Mouse (Mus musculus) embryonic facial prominence, embryonic 10.5 days (tissue): ENCODE measurements at regions not wholly inside any gene's neighbourhood (a gene's known extent, or its start where the extent isn't known, plus 50 kb on each side); places are given as distances from the start of the nearest gene placed in this dataset.

Source experiments
- DNase-seq: peaks from one replicate; pipeline ENCODE4 v3.0.0-alpha.2; 2017; ENCODE audit warnings: low spot score
- H3K27ac ChIP-seq: fragments of 300-500 bp; sonication (generic); replicated peaks from 2 replicates; pipeline ENCODE4 v1.5.1; 2016; ENCODE audit warnings: mild to moderate bottlenecking
- H3K27me3 ChIP-seq: fragments of 300-500 bp; sonication (generic); replicated peaks from 2 replicates; pipeline ENCODE4 v1.6.1; 2016; ENCODE audit warnings: low read depth, mild to moderate bottlenecking; ENCODE audit not compliant: poor library complexity, severe bottlenecking
- H3K36me3 ChIP-seq: fragments of 300-500 bp; sonication (generic); replicated peaks from 2 replicates; pipeline ENCODE4 v1.6.1; 2016; ENCODE audit warnings: mild to moderate bottlenecking, moderate library complexity
- H3K4me1 ChIP-seq: fragments of 300-500 bp; sonication (generic); 2 replicates; pipeline ENCODE4 v1.6.1; 2016
- H3K4me3 ChIP-seq: fragments of 300-500 bp; sonication (generic); 2 replicates; pipeline ENCODE4 v1.5.1; 2016; ENCODE audit warnings: mild to moderate bottlenecking, moderate library complexity
- H3K9me3 ChIP-seq: fragments of 300-500 bp; sonication (generic); 2 replicates; pipeline ENCODE4 v1.6.1; 2016; ENCODE audit warnings: mild to moderate bottlenecking
- WGBS: fragments of 180-500 bp; shearing (Covaris S2); methylation state at CpG from one replicate; pipeline ENCODE4 v1.1.7; 2016; 5-methylcytosine and 5-hydroxymethylcytosine counted together

DNA sequence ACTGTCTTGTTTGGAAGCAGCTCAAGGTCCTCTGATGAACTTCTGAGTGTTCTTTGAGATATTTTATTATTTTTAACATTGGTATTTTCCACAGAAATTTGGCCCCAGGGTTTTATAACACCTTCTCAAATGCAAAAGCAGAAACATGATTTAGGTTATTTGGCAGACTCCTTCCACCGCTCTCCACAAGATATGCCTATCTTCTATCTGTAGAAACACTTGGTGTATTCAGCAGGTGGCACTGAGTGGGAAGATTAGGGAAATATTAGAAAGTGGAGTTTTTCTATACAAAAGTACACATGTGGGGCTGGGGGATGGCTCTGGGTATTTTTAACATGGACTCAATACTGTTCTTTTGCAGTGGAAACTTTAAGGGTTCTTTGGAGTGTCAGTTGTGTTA, 475.3 kb downstream of the Dach1 start:
- no peak overlapping the region for H3K27ac ChIP-seq
- 97% methylated on average over 1 of the region's 1 CpGs for WGBS
- H3K36me3 ChIP-seq, result no peaks in the 10 kb centered on the region
- no peak overlapping the region for H3K4me3 ChIP-seq
- no peaks in the 10 kb centered on the region for H3K9me3 ChIP-seq
- no peak for DNase-seq
- no peaks in the 10 kb centered on the region for H3K27me3 ChIP-seq
- H3K4me1 ChIP-seq, result no peaks in the 10 kb centered on the region

- 88% methylated on average over 3 of the region's 3 CpGs for WGBS
These were observed 484.9 kb downstream of the Dach1 start for GRCm38 (mm10) chr14:97684617-97685016.

GRCm38 (mm10) chr14:97667806-97668205, 501.8 kb downstream of the Dach1 start:
- H3K9me3 ChIP-seq, result no peaks in the 10 kb centered on the region
- no peaks in the 10 kb centered on the region for H3K36me3 ChIP-seq
- no peaks in the 10 kb centered on the region for H3K27me3 ChIP-seq
- WGBS, result 78% methylated on average over 2 of the region's 2 CpGs
- no peak for DNase-seq
- H3K27ac ChIP-seq, result no peak overlapping the region
- H3K4me1 ChIP-seq, result no peaks in the 10 kb centered on the region
- H3K4me3 ChIP-seq, result no peak overlapping the region

More at GRCm38 (mm10) chr14:97684617-97685016, 484.9 kb downstream of the Dach1 start:
- Histone ChIP-seq H3K27me3 (no peaks in the 10 kb centered on the region), H3K36me3 (no peaks in the 10 kb centered on the region), H3K9me3 (no peaks in the 10 kb centered on the region), H3K27ac (no peak overlapping the region), H3K4me1 (no peaks in the 10 kb centered on the region), H3K4me3 (no peak overlapping the region)
- DNase-seq, result no peak

DNA sequence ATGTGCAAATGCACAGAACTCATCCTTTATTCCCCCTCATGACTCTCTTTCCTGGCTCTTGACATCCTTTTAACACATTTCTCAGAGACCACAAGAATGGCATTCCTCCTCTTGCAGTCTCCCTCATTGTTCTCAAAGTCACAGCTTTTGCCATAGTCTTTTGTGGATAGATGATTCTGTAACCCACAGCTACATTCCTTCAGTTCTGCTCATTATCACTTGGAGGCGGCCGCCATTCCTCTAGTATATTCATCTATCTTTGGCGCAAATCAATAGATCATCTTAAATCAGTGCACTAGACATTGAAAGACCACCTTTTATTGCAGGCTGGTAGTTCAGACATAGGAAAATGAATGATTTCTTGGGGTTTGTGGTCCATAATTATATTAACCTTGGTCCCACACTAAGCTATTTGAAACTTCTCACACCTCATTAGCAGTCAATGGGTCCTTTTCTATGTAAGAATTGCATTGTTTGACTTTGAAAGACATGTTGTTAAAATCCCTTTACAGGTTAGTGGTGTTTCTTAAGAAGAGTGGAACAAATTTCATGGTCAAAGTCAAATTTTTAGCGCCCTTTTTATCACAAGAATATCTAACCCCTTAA, 531.3 kb downstream of the Dach1 start:
- Histone ChIP-seq H3K4me1 (no peaks in the 10 kb centered on the region), H3K9me3 (no peaks in the 10 kb centered on the region), H3K36me3 (no peaks in the 10 kb centered on the region), H3K4me3 (no peak overlapping the region), H3K27ac (no peak overlapping the region), H3K27me3 (no peaks in the 10 kb centered on the region)
- no peak for DNase-seq
- 78% methylated on average over 4 of the region's 4 CpGs for WGBS

DNA sequence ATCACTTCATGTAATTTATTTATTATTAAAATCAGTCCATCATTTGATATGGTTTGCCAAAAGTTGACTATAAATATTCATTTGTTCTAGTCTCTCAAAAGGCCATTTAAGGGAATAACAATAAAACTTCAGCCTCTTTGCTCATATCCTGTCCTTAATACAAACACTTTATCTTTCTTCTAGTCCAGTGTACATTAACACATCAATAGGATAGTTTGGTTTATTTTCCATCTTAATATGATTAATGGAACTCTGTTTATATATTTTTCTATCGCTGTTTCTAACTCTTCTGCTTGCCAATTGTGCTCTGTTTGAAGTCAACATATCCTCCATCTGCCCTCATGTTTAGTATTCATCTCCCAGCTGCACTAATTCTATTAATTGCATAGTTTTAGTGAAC, 558.1 kb downstream of the Dach1 start:
- H3K27ac ChIP-seq, result no peak overlapping the region
- H3K27me3 ChIP-seq, result no peaks in the 10 kb centered on the region
- no peaks in the 10 kb centered on the region for H3K9me3 ChIP-seq
- no peak for DNase-seq
- no peaks in the 10 kb centered on the region for H3K36me3 ChIP-seq
- H3K4me1 ChIP-seq, result no peaks in the 10 kb centered on the region
- H3K4me3 ChIP-seq, result no peak overlapping the region
- WGBS, result 89% methylated on average over 1 of the region's 1 CpGs

DNA sequence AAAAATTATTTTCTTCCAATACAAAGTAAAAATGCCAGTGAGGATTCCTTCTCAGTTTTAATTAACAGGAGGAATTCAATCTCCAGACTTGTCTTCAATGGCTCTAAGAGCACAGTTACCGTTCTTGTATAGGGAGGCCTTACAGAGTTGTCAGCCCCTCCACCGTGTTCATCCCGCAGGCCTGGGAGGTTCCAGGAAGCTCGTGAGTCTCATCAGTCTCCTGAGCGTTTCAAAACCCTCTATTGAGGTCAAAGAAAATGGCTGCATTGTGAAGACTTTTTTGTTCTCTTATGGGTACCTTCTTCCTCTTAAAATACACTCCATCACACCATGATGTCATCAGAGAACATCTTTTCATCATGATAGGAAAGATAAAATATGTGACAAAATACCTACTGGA, 572.9 kb downstream of the Dach1 start:
- DNase-seq, result no peak
- Histone ChIP-seq H3K9me3 (no peaks in the 10 kb centered on the region), H3K27ac (no peak overlapping the region), H3K4me1 (no peaks in the 10 kb centered on the region), H3K27me3 (no peaks in the 10 kb centered on the region), H3K4me3 (no peak overlapping the region), H3K36me3 (no peaks in the 10 kb centered on the region)
- WGBS, result 49% methylated on average over 5 of the region's 5 CpGs

DNA sequence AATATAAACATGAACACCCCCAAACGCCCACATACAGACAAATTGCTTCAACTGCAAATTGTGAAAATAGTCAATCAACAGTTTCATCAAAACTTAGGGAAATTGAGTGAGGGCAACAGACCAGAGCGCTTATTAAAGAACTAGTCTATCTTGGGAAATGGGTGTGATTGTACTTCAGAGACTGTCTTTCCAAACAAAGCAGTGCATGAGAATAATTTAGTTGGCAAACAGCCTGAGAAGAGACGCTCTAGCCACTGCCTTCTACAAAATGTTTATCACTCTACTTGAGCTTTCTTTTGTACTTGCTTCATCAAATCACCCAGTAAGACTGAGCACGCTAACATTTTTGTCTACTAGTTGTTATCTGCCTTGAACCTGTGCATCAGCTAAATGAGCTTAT, 581.0 kb downstream of the Dach1 start:
- 77% methylated on average over 4 of the region's 4 CpGs for WGBS
- Histone ChIP-seq H3K9me3 (no peaks in the 10 kb centered on the region), H3K4me3 (no peak overlapping the region), H3K4me1 (peaks cover 9% of the 10 kb centered on the region), H3K27ac (no peak overlapping the region), H3K36me3 (no peaks in the 10 kb centered on the region), H3K27me3 (no peaks in the 10 kb centered on the region)
- DNase-seq, result no peak

- Histone ChIP-seq H3K36me3 (no peaks in the 10 kb centered on the region), H3K4me1 (peaks cover 9% of the 10 kb centered on the region), H3K27ac (no peak overlapping the region), H3K9me3 (no peaks in the 10 kb centered on the region), H3K27me3 (no peaks in the 10 kb centered on the region), H3K4me3 (no peak overlapping the region)
- 25% methylated on average over 7 of the region's 7 CpGs for whole genome bisulfite sequencing
- DNase-seq, result peak; percentile 45
These were observed 581.4 kb downstream of the Dach1 start for GRCm38 (mm10) chr14:97588182-97588581.

GRCm38 (mm10) chr14:97586962-97587361, 582.6 kb downstream of the Dach1 start:
- Histone ChIP-seq H3K36me3 (no peaks in the 10 kb centered on the region), H3K9me3 (no peaks in the 10 kb centered on the region), H3K27ac (no peak overlapping the region), H3K27me3 (no peaks in the 10 kb centered on the region), H3K4me3 (no peak overlapping the region), H3K4me1 (peaks cover 9% of the 10 kb centered on the region)
- WGBS, result 25% methylated on average over 4 of the region's 4 CpGs
- peak; percentile 23 for DNase-seq

- whole genome bisulfite sequencing, result 92% methylated on average over 1 of the region's 1 CpGs
- H3K27me3 ChIP-seq, result no peaks in the 10 kb centered on the region
- H3K4me1 ChIP-seq, result no peaks in the 10 kb centered on the region
- no peaks in the 10 kb centered on the region for H3K9me3 ChIP-seq
- H3K27ac ChIP-seq, result no peak overlapping the region
- H3K4me3 ChIP-seq, result no peak overlapping the region
- DNase-seq, result no peak
- no peaks in the 10 kb centered on the region for H3K36me3 ChIP-seq
These were observed 599.3 kb downstream of the Dach1 start for GRCm38 (mm10) chr14:97570274-97570673.

- WGBS, result 47% methylated on average over 7 of the region's 7 CpGs
- H3K27me3 ChIP-seq, result no peaks in the 10 kb centered on the region
- H3K36me3 ChIP-seq, result no peaks in the 10 kb centered on the region
- no peak for DNase-seq
- H3K27ac ChIP-seq, result no peak overlapping the region
- no peak overlapping the region for H3K4me3 ChIP-seq
- no peaks in the 10 kb centered on the region for H3K9me3 ChIP-seq
- H3K4me1 ChIP-seq, result peaks cover 7% of the 10 kb centered on the region; the same call in 1 of the 2 replicates
These were observed 609.3 kb downstream of the Dach1 start for GRCm38 (mm10) chr14:97560121-97560907.

- H3K27ac ChIP-seq, result no peak overlapping the region
- WGBS, result 4% methylated on average over 1 of the region's 1 CpGs
These were observed 610.0 kb downstream of the Dach1 start for GRCm38 (mm10) chr14:97559559-97559958.

DNA sequence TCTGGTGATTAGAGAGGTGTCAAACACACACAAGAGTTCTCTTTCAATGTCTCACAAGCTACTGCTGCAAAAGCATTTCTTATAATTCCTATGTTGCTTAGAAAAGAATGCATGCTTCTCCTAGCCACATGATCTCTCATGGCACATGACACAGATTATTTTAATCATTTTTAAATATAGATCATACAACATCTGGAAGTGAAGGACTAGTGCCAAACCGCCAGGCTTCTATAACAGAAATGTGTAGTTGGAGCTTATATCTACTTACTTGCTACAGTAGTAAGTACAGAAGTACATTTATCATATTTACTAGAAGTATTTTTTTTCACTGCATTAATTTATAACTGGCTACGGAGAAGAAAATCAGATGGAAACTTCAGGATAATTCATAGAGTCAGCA, 611.3 kb downstream of the Dach1 start:
- no peaks in the 10 kb centered on the region for H3K27me3 ChIP-seq
- DNase-seq, result no peak
- 89% methylated on average over 2 of the region's 2 CpGs for WGBS
- H3K4me3 ChIP-seq, result no peak overlapping the region
- H3K4me1 ChIP-seq, result peaks cover 7% of the 10 kb centered on the region; the same call in 1 of the 2 replicates
- H3K9me3 ChIP-seq, result no peaks in the 10 kb centered on the region
- no peak overlapping the region for H3K27ac ChIP-seq
- no peaks in the 10 kb centered on the region for H3K36me3 ChIP-seq

More at GRCm38 (mm10) chr14:97559559-97559958, 610.0 kb downstream of the Dach1 start:
- Histone ChIP-seq H3K9me3 (no peaks in the 10 kb centered on the region), H3K36me3 (no peaks in the 10 kb centered on the region), H3K27me3 (no peaks in the 10 kb centered on the region), H3K4me1 (peaks cover 7% of the 10 kb centered on the region; the same call in 1 of the 2 replicates), H3K4me3 (no peak overlapping the region)
- DNase-seq, result peak; percentile 27
